Mouse (Mus musculus) intestine, embryonic 15.5 days (tissue): ENCODE measurements around the gene Chil1. TPM values are rescaled to one million over a fixed set of nuclear protein-coding genes. Genes with fewer than 3 reads are reported as not detected.

Experiments
- polyA plus RNA-seq: library from polyadenylated mRNA; unstranded; fragments of >200 nt; fragmentation: Nextera tagmentation; extraction: Ambion mirVana; gene quantifications from 2 replicates; pipeline ENCODE4 v1.2.1, GENCODE M21; 2015

The Chil1 gene
- polyA plus RNA-seq, 1 experiment from 2014 or later: 0.44 TPM

Other genes starting within 250 kb of the Chil1 start
- gene Fmod, start 144.9 kb upstream of the Chil1 start, polyA plus RNA-seq: 8.5 and 9.2 TPM in 2 replicates
- 41.0 and 41.3 TPM in 2 replicates for gene Btg2, start 103.1 kb upstream of the Chil1 start, polyA plus RNA-seq
- not detected in 2 replicates for gene Chit1, start 70.9 kb upstream of the Chil1 start, polyA plus RNA-seq
- 0.15 and 0.52 TPM in 2 replicates for gene Mybph, start 11.3 kb downstream of the Chil1 start, polyA plus RNA-seq
- 4.0 and 8.3 TPM in 2 replicates for gene Adora1, start 53.3 kb downstream of the Chil1 start, polyA plus RNA-seq
- 0.54 and 1.1 TPM in 2 replicates for gene Myog, start 107.8 kb downstream of the Chil1 start, polyA plus RNA-seq
- gene Ppfia4, start 150.8 kb downstream of the Chil1 start, polyA plus RNA-seq: 3.9 and 4.4 TPM in 2 replicates
- 87.1 and 88.9 TPM in 2 replicates for gene Tmem183a, start 179.8 kb downstream of the Chil1 start, polyA plus RNA-seq
- gene 4933406M09Rik, start 203.8 kb downstream of the Chil1 start, polyA plus RNA-seq: not detected in 2 replicates
- 35.8 and 37.9 TPM in 2 replicates for gene Cyb5r1, start 223.4 kb downstream of the Chil1 start, polyA plus RNA-seq
- 77.8 and 80.5 TPM in 2 replicates for gene Adipor1, start 233.2 kb downstream of the Chil1 start, polyA plus RNA-seq